Mouse (Mus musculus) limb, embryonic 12.5 days (tissue): ENCODE results near the gene Pelo. TPM values are rescaled to one million over a fixed set of nuclear protein-coding genes. Genes with fewer than 3 reads are reported as not detected.

Source experiments
- polyA plus RNA-seq: library from polyadenylated mRNA; unstranded; fragments of >200 nt; fragmentation: Nextera tagmentation; extraction: Ambion mirVana; gene quantifications from 2 replicates; pipeline ENCODE4 v1.2.1, GENCODE M21; 2016

Pelo gene
- polyA plus RNA-seq, 1 experiment from 2014 or later = 5.2 TPM

Other genes starting within 250 kb of the Pelo start
- 2.4 and 2.8 TPM in 2 replicates for gene Itga2, start 158.1 kb downstream of the Pelo start, polyA plus RNA-seq
- gene Gm49395, start 11.7 kb upstream of the Pelo start, polyA plus RNA-seq = 2.1 and 2.8 TPM in 2 replicates
- 3.5 and 4.1 TPM in 2 replicates for gene Itga1, start 11.8 kb upstream of the Pelo start, polyA plus RNA-seq